Mouse (Mus musculus) bone marrow macrophage, adult 2 months (primary cell): ENCODE measurements around the gene Gm20388.

Experiments used
- CTCF ChIP-seq: IDR thresholded peaks from 2 replicates; pipeline ENCODE4 v1.5.1; 2012; ENCODE audit warnings: low read depth, mild to moderate bottlenecking, low read length, moderate library complexity
- POLR2A ChIP-seq: IDR thresholded peaks from 2 replicates; pipeline ENCODE4 v1.6.1; 2012; ENCODE audit warnings: mild to moderate bottlenecking, low read depth, low read length, borderline replicate concordance

DNA sequence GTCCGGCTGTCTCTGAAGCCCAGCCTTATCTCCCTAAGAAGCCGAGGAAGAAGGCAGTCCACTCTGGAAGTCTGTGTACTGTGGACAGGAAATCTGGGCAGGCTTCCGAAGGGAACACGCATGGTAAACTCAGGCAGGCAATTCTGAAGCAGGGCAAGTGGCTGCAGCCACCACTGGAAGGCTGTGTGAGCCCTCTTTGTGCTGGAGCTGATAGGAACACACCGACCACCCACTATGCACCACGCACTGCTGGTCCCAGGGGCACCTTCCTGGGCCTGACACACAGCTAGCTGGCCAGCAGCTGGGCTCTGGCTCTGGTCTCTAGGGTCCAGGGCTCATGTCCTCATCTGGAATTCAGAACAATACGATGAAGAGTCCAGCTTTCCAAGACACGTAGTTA lies 2305.0 kb downstream of the Gm20388 start:
- TF ChIP-seq CTCF = no peak
- TF ChIP-seq POLR2A = no peak
